Mouse (Mus musculus) retina, postnatal 7 days (tissue): ENCODE measurements around the gene Dusp23.

Experiments used
- DNase-seq: peaks from one replicate; pipeline ENCODE4 v3.0.0-alpha.2; 2012; ENCODE audit warnings: low read depth, low spot score

The Dusp23 gene

GRCm38 (mm10) chr1:172623599-172623998 is 9.2 kb downstream of the Dusp23 start:
- DNase-seq: no peak

GRCm38 (mm10) chr1:172619235-172619634 is 13.5 kb downstream of the Dusp23 start:
- DNase-seq: peak; percentile 40

- no peak for DNase-seq
Observed at GRCm38 (mm10) chr1:172618141-172618540, 14.6 kb downstream of the Dusp23 start.

GRCm38 (mm10) chr1:172617365-172618076 is 15.2 kb downstream of the Dusp23 start:
- no peak for DNase-seq

- DNase-seq: no peak
Observed at GRCm38 (mm10) chr1:172616537-172617300, 16.0 kb downstream of the Dusp23 start.

- DNase-seq: no peak
Observed at GRCm38 (mm10) chr1:172615412-172615811, 17.4 kb downstream of the Dusp23 start.

- DNase-seq: no peak
Observed at GRCm38 (mm10) chr1:172614654-172615053, 18.1 kb downstream of the Dusp23 start.

- no peak for DNase-seq
Observed at GRCm38 (mm10) chr1:172612745-172613144, 20.0 kb downstream of the Dusp23 start.

- DNase-seq: no peak
Observed at GRCm38 (mm10) chr1:172611304-172611703, 21.5 kb downstream of the Dusp23 start.

- no peak for DNase-seq
Observed at GRCm38 (mm10) chr1:172602326-172602725, 30.4 kb downstream of the Dusp23 start, which contains the start of gene Fcrl6. Gene Fcrl6 (minus strand): TSS chr1:172602551.

- DNase-seq: peak; percentile 34
Observed at GRCm38 (mm10) chr1:172594495-172594894, 38.3 kb downstream of the Dusp23 start.

GRCm38 (mm10) chr1:172593956-172594355 is 38.8 kb downstream of the Dusp23 start:
- DNase-seq: no peak

- DNase-seq: no peak
Observed at GRCm38 (mm10) chr1:172593321-172593720, 39.4 kb downstream of the Dusp23 start.

- no peak for DNase-seq
Observed at GRCm38 (mm10) chr1:172590385-172590784, 42.4 kb downstream of the Dusp23 start, which contains the start of gene Slamf8. Gene Slamf8 (minus strand): TSS chr1:172590568.

GRCm38 (mm10) chr1:172585612-172586567 is 46.9 kb downstream of the Dusp23 start:
- peak; percentile 27 for DNase-seq

GRCm38 (mm10) chr1:172585026-172585425 is 47.7 kb downstream of the Dusp23 start:
- no peak for DNase-seq

GRCm38 (mm10) chr1:172584271-172584670 is 48.5 kb downstream of the Dusp23 start:
- no peak for DNase-seq

- DNase-seq: no peak
Observed at GRCm38 (mm10) chr1:172582436-172582835, 50.3 kb downstream of the Dusp23 start.
